Mouse (Mus musculus) lung, adult 18-20 months (tissue): Measurements from ENCODE around the gene Gm13083.
"Not testable (repeated sequence)": the region's sequence is repeated elsewhere in the genome, so short reads cannot be mapped to it uniquely, and the experiment has no call there.

Experiments used
- DNase-seq, 2 experiments: peaks; one replicate each; pipeline ENCODE4 v3.0.0; 2022; ENCODE audit warnings: mixed read lengths in 2 of 2

Gene Gm13083

GRCm38 (mm10) chr4:143614703-143615102 is at the start of gene Gm13083:
Gene Gm13083 (plus strand): TSS chr4:143615003.
- not testable (repeated sequence) for DNase-seq

- DNase-seq = not testable (repeated sequence)
Measured at GRCm38 (mm10) chr4:143611927-143612326, 2.9 kb upstream of the Gm13083 start.

GRCm38 (mm10) chr4:143618101-143618500 is 3.3 kb downstream of the Gm13083 start:
- DNase-seq = not testable (repeated sequence)

GRCm38 (mm10) chr4:143657146-143657545 is 42.3 kb downstream of the Gm13083 start, which contains the start of gene Gm13088:
Gene Gm13088 (minus strand): TSS chr4:143657246.
- not testable (repeated sequence) for DNase-seq
